Mouse (Mus musculus) layer of hippocampus, postnatal 14 days (tissue): Measurements from ENCODE around the gene Def6. TPM values are rescaled to one million over a fixed set of nuclear protein-coding genes. Genes with fewer than 3 reads are reported as not detected.
"Not testable (repeated sequence)": the region's sequence is repeated elsewhere in the genome, so short reads cannot be mapped to it uniquely, and the experiment has no call there.

Experiments used
- DNase-seq, 2 experiments: peaks; one replicate each; pipeline ENCODE4 v3.0.0; 2021 to 2022; ENCODE audit warnings: low spot score in 2 of 2, mixed read lengths in 1 of 2
- total RNA-seq, 2 experiments: library from RNA; stranded (reverse); gene quantifications; 2 replicates each; pipeline ENCODE4 v1.2.3; 2021

Gene Def6
- total RNA-seq, 2 experiments from 2014 or later = 3.7 to 3.9 TPM

DNA sequence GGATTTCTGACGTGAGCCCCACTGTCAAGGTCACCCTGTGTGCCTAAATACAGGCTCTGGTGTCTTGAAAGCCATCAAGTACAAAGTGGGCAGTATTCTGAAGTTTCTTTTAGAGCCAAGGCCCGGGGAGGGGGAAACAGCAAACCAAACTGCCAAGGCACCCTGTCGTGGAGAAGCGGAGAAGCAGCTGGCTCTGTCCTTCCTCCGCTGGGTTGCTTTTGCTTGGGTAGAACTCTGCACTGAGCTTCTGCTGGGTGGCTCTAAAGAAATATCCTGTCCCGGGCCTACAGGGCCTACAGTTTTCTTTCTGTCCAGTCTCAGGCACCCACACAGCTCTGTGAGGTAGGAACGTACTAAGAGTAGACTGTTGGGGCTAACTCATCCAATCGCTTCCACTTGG is 486 bp upstream of the Def6 start:
- no peak for DNase-seq

DNA sequence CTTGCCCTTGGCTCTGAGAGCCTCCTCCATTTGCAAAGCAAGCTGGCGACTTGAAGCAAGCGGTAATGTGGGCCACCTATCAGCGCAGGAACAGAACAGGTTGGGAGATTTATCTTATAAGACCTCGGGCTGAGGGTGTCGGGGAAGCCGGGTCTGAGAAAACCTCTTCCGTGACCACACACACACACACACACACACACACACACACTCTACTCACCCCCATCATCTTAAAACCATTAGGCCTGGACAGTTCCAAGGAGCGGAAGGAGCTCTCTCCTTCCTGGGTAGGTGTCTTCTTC is 685 bp downstream of the Def6 start:
- DNase-seq = no peak

DNA sequence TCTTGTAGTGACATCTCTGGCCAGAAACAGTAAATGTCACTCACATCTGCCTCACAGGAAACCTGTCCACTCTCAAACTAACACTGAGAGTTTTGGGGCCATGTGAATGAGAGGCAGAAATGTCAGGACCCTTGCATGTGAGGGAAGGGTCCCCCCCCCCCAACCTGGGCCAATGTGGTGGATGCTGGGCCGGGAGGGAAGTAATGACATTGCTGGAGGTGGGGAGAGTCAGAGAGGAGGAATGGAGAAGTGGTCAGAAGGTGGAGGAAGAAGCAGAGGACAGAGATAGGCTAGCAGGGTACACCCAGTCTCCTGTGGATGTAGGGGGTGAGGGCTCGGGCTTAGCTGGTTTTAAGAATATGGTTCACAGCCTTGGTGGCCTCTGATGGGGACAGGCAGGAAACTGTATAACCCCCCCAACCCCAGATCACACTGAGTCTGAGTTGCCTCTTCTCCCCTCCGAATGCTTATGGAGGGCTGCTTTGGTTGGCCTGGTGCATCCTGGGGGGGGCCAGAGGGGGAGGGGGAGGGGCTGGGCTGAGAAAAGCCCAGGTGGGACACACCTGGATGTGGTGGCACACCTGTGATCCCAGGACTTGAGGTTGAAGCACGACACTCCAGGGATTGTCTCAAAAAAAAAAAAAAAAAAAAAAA is 2.0 kb downstream of the Def6 start:
- DNase-seq = no peak

DNA sequence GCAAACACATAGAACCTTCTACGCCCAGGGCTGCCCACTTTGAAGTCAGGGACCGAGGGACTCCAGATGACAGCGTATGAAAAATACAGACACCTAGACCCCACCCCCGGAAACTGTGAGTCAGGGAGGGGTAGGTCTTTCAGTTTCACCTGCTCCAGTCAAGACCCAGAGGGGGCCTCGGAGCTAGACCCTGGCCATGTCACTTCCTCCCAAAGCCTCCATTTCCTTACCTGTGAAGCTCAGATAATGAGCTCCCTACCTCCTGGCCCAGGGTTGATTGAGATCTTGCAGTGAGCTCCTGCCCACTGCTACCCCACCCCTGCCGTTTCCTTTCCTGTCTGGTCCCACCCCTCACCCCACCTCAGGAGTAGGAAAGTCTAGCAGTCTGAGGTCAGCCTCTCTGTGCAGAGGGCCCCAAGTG is 4.4 kb downstream of the Def6 start:
- DNase-seq = no peak

DNA sequence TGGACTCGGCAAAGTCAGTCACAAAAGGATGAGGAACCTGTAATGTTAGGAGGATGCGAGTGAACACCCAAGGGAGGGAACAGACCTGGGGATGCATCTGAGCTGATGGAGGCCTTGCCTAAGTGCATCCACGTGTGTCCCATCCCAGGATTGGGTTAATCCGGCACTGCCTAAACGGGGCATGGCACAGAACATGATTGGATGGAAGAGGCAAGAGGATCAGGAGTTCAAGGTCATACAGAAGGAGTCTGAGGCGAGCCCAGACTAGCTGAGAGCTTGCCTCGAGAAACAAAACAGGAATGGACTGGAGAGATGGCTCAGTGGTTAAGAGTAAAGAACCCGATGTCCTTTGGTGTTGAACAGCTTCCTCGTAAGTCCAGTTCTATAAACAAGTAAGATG is 4.8 kb downstream of the Def6 start:
- DNase-seq = no peak

DNA sequence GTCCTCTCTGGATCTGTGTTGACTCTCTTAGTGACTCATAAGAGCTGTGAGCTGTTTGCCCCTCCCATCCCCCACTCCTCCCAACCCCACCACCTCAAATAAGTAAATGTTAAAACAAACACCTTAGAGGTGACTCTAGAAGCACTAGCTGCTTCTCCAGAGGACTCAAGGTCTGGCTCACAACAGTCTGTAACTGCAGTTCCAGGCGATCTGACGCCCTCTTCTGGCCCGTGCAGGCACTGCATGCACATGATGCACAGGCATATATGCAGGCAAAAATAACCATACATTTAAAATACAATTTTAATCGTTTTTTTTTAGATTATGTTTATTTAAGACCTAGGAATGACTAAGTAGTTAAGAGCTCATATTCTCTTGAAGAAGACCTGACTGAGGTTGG is 5.7 kb downstream of the Def6 start:
- no peak for DNase-seq

DNA sequence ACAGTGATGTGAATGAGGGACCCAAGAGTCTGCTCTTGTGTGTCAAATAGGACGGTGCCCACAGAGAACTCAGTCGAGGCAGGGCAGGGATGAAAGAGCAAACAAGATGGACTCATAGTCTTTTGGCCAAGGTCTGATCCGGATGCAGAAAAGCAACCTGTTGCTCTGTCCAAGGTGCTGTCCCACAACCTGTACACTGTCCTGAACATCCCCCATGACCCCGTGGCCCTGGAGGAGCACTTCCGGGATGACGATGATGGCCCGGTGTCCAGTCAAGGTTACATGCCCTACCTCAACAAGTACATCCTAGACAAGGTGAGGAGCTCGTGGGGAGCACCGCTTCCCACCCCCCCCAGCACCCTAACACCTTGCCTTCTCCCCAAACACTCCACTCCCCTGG is 9.2 kb downstream of the Def6 start:
- no peak for DNase-seq

DNA sequence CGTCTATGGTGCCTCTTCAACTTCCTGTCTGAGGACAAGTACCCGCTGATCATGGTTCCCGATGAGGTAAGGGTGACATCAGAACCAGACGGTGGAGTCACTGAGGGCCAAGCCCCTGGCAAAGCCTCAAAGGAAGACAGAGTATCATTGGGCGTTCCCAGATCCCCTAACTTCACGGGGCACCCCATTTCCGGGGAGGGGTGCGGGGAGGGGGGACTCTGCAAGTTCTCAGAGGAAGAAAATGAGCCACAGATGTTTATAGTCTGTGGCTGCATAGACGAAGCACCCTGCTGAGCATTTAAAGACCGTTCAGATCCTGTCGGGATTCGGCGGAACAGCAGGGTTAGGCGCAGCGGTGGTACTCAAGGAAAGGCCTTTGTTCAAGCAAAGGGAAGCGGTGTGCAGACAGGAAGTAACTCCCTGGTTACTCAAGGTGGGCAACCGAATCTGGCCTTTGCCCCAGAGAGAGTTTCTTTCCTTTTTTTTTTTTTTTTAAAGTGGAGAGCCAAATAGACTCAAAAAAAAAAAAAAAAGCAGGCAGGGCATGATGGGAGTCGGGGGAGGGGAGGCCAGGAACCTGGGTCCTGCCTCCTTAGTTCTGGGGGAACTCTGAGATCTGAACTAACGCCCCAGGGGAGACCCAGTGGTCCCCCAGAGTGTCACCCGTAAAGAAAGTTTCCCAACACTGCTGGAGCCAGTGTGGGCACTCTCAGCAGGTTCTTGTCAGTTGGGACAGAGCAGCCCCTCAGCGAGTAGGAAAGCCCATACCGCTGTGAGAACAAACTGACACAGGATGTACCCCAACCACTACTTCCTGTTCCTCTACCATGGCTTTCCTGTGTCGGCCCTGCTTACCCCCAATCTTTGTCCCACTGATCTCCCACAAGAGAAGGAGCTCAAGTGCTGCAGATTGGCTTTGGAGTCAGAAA is 10.4 kb downstream of the Def6 start:
- no peak for DNase-seq

DNA sequence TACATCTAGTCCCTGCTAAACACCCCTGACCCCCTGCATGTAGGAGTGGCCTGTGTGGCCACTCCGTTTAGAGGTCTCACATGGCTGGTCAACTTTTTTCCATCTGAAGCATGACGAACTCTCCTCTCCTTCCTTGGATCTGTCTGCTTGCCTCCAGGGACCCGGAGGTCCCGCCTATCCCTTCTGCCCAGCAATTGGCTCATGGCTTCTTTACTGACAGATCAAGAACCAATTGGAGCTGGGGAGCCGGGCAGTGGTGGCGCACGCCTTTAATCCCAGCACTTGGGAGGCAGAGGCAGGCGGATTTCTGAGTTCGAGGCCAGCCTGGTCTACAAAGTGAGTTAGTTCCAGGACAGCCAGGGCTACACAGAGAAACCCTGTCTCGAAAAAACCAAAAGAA is 14.9 kb downstream of the Def6 start:
- not testable (repeated sequence) for DNase-seq

DNA sequence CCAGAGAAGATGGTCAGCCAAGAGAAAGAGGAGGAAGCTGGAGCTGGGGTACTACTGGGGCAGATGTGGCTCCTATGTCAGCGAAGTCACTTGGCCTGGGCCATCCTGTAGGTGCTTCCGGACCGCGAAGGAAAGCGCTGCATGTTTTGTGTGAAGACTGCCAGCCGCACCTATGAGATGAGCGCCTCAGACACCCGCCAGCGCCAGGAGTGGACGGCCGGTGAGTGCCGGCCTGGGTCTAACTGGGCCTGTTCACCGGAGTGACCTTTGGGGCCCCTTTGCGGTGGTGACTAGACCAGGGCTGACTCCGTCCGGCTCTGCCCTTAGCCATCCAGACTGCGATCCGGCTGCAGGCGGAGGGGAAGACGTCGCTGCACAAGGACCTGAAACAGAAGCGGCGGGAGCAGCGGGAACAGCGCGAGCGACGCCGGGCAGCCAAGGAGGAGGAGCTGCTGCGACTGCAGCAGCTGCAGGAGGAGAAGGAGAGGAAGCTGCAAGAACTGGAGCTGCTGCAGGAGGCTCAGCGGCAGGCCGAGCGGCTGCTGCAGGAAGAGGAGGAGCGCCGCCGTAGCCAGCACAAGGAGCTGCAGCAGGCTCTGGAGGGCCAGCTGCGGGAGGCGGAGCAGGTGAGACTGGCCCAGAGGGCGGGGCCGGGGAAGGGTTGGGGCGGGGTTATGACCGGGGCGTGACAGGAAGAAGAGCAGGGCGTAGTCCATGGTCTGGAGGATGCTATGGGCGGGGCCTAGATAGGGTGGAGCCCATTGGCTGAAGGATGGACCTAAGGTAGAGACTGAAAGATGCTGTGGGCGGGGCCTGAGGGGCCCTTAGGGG is 16.2 kb downstream of the Def6 start:
- peak; percentile 70 to 80 for DNase-seq

DNA sequence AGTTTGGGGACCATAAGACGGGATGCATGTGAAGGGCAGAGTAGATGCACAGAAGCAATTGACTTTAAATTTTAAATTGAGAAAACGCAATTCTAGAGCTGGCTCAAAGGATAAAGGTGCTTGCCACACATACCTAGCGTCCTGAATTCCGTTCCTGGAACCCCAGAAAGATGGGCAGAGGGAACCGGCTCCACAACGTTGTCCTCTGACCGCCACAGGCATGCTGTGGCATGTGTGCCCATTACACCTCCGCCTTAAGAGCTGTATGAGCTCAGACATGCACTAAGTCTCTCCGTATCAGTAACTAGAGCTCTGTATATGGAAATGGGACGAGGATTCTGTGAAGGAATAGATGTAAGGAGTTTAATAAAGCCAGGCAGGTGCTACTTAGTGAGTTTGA is 17.0 kb downstream of the Def6 start:
- no peak for DNase-seq

DNA sequence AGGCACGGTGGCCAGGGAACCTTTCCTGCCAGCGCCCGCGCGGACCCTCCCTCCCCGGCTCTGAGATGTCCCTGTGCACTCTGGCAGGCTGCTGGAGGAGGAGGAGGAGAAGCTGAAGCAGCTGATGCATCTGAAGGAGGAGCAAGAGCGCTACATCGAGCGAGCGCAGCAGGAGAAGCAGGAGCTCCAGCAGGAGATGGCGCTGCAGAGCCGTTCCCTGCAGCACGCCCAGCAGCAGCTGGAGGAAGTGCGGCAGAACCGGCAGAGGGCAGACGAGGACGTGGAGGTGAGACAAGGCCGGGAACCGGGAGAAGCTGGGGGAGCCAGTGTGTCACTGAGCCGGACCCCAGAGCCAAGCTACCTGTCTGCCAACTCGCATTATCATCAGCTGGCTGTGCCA is 18.4 kb downstream of the Def6 start:
- DNase-seq = peak; percentile 87 to 93

DNA sequence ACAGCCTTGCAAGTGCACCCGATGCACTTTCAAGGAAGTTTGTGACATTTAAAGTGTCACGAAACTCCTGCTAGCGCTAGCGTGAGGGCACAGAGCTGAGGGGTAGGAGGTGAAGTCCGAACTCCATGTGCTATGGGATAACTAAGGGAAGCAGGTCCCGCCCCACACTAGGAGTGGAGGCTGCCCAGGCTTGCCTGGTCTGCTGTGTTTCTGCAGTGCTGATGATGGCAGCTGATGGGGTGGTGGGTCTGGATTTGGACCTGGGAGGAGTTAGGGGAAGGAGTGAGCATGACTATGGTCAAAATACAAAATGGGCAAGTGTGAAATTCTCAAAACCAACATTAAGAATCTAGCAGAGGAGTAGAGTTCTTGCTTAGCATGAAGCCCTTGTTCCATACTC is 22.9 kb downstream of the Def6 start:
- no peak for DNase-seq

DNA sequence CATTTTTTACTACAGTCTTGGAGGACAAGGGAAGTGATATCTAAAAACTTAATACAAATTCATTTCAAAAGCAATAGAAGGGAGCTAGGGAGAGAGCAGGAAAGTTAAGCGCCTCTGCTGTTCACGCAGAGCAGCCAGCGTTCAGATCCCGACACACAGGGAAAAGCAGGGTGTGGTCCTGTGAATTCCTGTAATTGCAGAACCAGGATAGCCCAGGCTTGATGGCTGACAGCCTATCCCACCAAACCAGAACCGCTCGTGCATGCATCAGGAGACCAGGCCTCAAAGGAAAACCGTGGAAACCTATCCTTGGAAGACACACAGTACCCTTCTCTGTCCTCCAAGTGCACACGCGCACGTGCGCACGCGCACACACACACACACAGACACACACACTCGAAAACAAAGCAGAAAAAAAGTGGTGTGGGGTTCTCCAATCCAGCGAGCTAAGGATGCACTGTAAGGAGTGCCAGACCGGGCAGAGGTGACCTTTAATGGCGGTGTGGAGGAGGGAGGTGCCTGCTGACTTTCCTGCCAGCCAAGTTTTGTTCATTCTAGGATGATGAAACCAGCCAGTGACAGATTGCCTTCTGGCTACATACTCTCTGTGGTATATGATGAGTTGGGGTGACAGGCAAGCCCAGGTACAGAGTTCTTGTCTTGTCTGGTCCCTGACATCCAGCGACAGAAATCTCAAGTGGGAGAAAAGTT is 23.6 kb downstream of the Def6 start:
- DNase-seq = no peak

DNA sequence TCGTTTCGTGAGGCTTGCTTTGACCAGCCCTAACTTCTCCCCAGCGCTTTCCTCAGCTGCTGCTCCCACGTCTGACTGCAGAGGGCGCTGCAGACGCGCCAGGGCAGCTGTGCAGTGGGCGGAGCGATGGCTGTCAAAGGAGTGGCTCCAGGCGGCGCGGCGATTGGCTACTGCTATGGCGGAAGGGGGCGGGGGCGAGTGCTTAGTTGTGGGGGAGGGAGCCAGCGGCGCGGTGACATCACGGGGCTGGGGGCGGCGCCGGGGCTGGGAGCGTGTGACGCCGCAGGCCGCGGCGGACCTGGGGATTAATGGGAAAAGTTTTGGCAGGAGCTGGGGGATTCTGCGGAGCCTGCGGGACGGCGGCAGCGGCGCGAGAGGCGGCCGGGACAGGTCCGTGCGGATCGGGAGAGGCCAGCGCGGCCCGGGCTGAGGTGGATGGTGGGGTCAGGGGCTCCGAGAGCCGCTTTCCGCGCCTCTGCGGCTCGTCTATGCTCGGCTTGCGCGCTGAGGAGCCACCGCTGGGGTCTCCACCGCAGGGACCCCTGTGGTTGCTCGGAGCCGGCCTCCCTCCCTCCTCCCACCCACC is 25.0 kb downstream of the Def6 start, which contains the start of gene Ppard:
Ppard (plus strand) TSS at position 226 of the 586 bp plus-strand sequence.
- DNase-seq = peak; percentile 94 to 97

DNA sequence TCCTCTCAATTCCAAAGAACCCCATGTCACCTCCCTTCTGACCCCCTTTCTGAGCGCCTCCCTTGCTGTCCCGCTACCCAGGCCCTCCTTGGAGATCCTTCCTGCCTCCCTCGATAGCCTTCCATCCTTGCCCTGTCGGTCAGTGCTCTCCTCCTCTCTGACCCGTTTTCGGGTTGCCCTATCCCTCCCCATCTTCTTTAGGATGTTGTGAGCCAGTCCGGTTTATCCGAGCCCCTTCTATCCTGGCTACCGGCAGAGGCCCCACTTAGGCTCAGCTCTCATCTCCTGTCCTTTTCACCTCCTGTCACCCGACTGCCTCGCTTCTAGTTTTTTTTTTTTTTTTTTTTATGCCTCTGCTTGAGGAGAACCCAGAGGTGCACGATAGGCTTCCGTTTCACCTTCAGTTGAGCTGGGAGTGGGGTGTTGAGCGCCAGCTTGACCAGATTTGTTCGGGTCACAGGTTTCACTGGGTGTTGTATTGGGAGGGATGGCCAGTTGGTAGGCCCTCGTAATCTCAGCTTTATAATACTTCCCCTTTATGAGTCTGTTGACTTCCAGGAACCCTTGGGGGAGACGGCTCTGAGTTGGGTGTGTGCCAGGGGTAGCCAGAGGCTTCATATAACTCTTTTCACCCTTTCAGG is 25.6 kb downstream of the Def6 start:
- no peak for DNase-seq

DNA sequence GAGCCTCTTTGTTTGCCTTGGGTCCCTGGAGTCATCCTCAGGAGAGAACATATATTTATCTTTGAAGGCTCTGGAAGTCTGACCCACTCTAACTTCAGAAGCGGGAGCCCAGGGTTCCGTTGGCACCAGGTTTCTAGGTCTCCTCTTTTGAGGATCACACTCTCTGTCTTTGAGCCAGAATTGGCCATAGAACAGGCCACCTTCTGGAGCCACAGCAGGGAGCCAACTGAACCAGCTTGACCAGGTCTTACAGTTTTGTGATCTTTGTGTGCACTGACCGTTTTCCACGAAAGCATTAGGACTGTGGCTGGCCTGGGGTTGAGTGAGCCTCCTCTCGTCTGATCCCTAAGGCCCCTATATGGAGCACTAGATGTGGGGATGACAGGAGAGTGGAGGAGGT is 27.1 kb downstream of the Def6 start:
- no peak for DNase-seq

DNA sequence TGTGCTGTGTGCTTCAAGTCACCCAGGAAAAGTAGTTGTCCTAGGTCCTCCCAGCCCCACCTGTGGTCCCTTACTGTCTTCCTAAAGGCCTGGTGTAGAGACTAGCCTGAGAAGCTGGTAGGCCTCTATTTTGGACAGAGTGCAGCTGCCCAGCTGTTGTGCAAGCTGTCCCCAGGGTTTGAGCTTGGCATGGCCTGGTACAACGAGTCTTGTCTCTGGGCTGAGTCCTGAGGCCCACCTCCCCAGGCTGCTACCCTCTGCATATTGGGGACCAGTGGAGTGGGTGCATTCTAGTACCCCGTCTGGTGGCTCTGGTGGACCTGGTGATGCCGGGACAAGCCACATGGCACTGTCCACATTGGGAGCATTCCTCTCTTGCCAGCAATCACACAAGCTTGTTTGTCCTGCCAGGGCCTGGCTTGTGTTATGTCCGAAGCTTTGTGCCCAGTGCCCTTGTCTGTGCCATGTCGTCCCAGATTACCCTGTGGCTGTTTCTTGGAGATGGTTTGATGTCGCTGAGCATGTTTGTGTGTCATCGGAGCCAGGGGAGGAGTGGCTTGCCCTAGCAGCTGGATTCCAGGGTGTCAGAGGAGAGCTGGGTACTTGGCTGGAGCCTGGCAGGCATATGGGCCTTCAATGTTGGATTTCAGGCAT is 28.5 kb downstream of the Def6 start:
- DNase-seq = peak; percentile 36 to 49

DNA sequence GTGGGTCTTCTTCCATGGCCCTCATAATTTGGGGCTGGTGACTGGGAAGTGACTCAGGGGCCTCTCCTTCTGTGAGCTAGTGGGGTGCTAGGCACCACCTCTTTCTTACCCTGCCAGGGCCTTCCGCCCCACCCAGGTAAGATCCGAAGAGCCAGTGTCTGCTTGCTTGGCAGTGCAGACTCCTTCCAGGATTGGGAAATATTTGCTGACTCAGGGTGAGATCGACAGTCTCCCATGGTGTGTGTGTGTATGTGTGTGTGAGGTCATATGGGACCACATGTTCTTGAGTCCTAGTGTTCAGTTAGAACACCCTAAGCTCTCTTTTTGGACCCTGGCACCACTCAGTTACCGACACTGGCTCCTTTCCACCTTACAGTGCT is 29.0 kb downstream of the Def6 start:
- DNase-seq = no peak

DNA sequence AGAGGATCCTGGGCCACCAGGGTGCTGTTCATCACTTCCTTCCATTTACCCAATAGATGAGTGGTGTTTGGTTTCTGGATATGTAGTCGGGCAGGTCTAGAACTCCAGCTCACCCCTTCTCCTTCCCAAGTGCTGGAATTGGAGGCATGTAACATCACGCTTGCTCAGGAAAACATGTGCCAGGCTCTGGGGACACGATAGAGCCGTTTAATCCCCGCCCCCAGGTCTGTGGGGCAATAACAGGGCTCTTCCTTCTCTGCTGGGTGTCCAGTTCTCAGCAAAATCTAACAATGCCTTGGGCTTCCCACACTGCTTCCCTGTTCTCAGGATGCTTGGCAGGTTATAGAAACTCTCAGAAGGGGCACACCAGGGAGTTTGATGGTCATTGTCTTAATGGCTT is 29.8 kb downstream of the Def6 start:
- no peak for DNase-seq
